Mouse (Mus musculus): ENCODE data around the gene Zbtb7a.

DNA sequence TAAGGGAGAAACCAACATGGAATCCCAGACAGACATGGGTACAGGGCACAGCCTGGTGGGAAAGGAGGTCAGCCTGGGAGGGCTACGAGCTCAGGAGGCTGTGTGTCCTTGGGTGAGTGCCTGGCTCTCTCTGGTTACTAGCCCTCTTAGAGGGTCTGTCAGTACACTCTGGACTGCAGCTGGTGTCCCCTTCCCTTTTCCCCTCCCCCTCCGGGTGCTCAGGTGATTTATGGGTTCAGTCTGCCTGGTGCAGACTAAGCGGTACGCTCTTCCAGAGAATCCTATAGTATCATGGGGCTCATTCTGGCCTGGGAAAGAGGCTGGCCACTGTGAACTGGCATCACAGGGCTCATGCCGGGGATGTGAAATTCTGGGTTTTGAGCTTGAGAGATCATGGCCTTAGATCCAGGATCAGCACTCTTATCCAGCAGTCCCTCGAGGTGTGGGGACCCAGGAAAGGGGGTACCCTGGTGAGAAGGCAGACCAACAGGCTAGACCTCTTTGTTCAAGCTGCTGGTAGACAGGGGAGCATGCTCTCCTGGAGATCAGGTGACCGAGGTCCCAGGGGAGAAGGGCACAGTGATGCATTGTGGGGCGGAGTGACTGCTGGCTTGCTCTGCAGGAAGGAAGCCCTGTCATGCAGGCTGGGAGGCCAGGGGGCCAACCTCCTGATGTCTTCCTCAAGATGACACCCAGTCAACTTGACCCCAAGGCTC lies 26.7 kb downstream of the Zbtb7a start:
- TF ChIP-seq TAL1 (IDR thresholded peaks at IDR 0.05; ENCODE audit: low read length): no peak
- TF ChIP-seq GATA1 (IDR thresholded peaks at IDR 0.05; ENCODE audit: low read length): no peak

All from erythroblast, embryonic 14.5 days (primary cell).